27 mouse cellular contexts compared by ENCODE assay signal in genomic region chr19:51860666-51861065, GRCm38 (mm10).
DNase-seq lines count a peak whose midpoint lies in the region; ATAC-seq lines count a peak whose summit lies in the region.
"Had no signal": no experiment of that assay in that cellular context is flagged by ENCODE, and none has a peak within 500 bp of the region (broad histone marks: within the 10 kb centered on the region; RNA-seq: fewer than 3 reads in every experiment).

No protein-coding gene starts in this region.

- intact Hi-C loops in gastrocnemius, postnatal 36 days (cut with DNase I): no loop called here

- H3K4me1 ChIP-seq in kidney, embryonic 16.5 days (ENCODE audit: insufficient read depth, low read length): no peaks in the 10 kb centered on the region
- no peaks in the 10 kb centered on the region for H3K4me1 ChIP-seq in midbrain, embryonic 11.5 days (ENCODE audit: control insufficient read depth, insufficient read depth, low read length)
- no peaks in the 10 kb centered on the region for H3K4me1 ChIP-seq in midbrain, embryonic 10.5 days
- H3K4me1 ChIP-seq: embryonic facial prominence, embryonic 12.5 days; embryonic facial prominence, embryonic 15.5 days; heart, embryonic 10.5 days; heart, embryonic 13.5 days had no signal

- 24% methylated on average over 4 of the region's 4 CpGs for whole genome bisulfite sequencing in kidney, embryonic 16.5 days
- WGBS in midbrain, embryonic 11.5 days: 68% methylated on average over 4 of the region's 4 CpGs
- WGBS in midbrain, embryonic 10.5 days: 73% methylated on average over 4 of the region's 4 CpGs

- no peaks in the 10 kb centered on the region for H3K36me3 ChIP-seq in kidney, embryonic 16.5 days (ENCODE audit: insufficient read depth, low read length)
- H3K36me3 ChIP-seq in midbrain, embryonic 11.5 days (ENCODE audit: control insufficient read depth, insufficient read depth, low read length): no peaks in the 10 kb centered on the region
- H3K36me3 ChIP-seq in midbrain, embryonic 10.5 days: no peaks in the 10 kb centered on the region
- H3K36me3 ChIP-seq: embryonic facial prominence, embryonic 12.5 days; embryonic facial prominence, embryonic 15.5 days; heart, embryonic 10.5 days; heart, embryonic 13.5 days had no signal

- no peak overlapping the region for H3K4me3 ChIP-seq in kidney, embryonic 16.5 days (ENCODE audit: low read length)
- no peak overlapping the region for H3K4me3 ChIP-seq in midbrain, embryonic 11.5 days (ENCODE audit: low read depth, low read length)
- no peak overlapping the region for H3K4me3 ChIP-seq in midbrain, embryonic 10.5 days
- H3K4me3 ChIP-seq: embryonic facial prominence, embryonic 12.5 days; embryonic facial prominence, embryonic 15.5 days; gastrocnemius, adult 2 months; heart, adult 2 months; heart, embryonic 10.5 days; heart, embryonic 13.5 days had no signal

- peak; percentile 6 for DNase-seq in embryo, embryonic 10.5 days (ENCODE audit: low spot score)
- DNase-seq in embryo, embryonic 9.5 days (ENCODE audit: extremely low spot score): no peak
- DNase-seq in kidney, adult 8-10 months: no peak
- peak; percentile 61 for DNase-seq in midbrain, embryonic 11.5 days (ENCODE audit: low spot score, missing footprints)
- no peak for DNase-seq in midbrain, embryonic 10.5 days (ENCODE audit: low spot score)
- peak; percentile 7 for DNase-seq in retina, postnatal 1 day
- no peak for DNase-seq in gastrocnemius, postnatal 36 days
- DNase-seq: adrenal gland, adult 8-10 months; adrenal gland, postnatal 25 days; cerebellum, adult 11-12 months; cerebellum, adult 8-10 months; cerebellum, postnatal 10 days; cerebellum, postnatal 36 days; forebrain, postnatal 0 days; gastrocnemius, adult 2 months; gastrocnemius, postnatal 25 days; heart, adult 2 months; heart, postnatal 14 days; heart, postnatal 4 days had no signal

- H3K9me3 ChIP-seq in kidney, embryonic 16.5 days (ENCODE audit: low read length): no peaks in the 10 kb centered on the region
- H3K9me3 ChIP-seq in midbrain, embryonic 11.5 days (ENCODE audit: control insufficient read depth, low read length): no peaks in the 10 kb centered on the region
- H3K9me3 ChIP-seq in midbrain, embryonic 10.5 days (replicated peaks): no peaks in the 10 kb centered on the region
- H3K9me3 ChIP-seq: embryonic facial prominence, embryonic 12.5 days; embryonic facial prominence, embryonic 15.5 days; heart, embryonic 10.5 days; heart, embryonic 13.5 days had no signal

- no peak overlapping the region for H3K4me2 ChIP-seq in kidney, embryonic 16.5 days (replicated peaks; ENCODE audit: low read depth, low read length)
- H3K4me2 ChIP-seq in midbrain, embryonic 11.5 days: no peak overlapping the region
- H3K4me2 ChIP-seq: embryonic facial prominence, embryonic 12.5 days; embryonic facial prominence, embryonic 15.5 days; heart, embryonic 13.5 days; hindbrain, embryonic 14.5 days had no signal

- H3K27me3 ChIP-seq in kidney, embryonic 16.5 days (ENCODE audit: insufficient read depth, low read length): no peaks in the 10 kb centered on the region
- no peaks in the 10 kb centered on the region for H3K27me3 ChIP-seq in midbrain, embryonic 11.5 days (ENCODE audit: control insufficient read depth, insufficient read depth, low read length)
- H3K27me3 ChIP-seq in midbrain, embryonic 10.5 days (ENCODE audit: low read depth, poor library complexity, severe bottlenecking): no peaks in the 10 kb centered on the region
- H3K27me3 ChIP-seq: embryonic facial prominence, embryonic 12.5 days; embryonic facial prominence, embryonic 15.5 days; heart, embryonic 13.5 days had no signal

- peak; percentile 89 for ATAC-seq in kidney, embryonic 16.5 days (ENCODE audit: low FRiP score, low TSS enrichment)
- no peak for ATAC-seq in midbrain, embryonic 11.5 days (ENCODE audit: low FRiP score)
- ATAC-seq: activated CD4-positive, CD25-positive, alpha-beta regulatory T cell, adult 4 months; forebrain, embryonic 14.5 days; forebrain, postnatal 0 days had no signal

- no peak overlapping the region for H3K9ac ChIP-seq in kidney, embryonic 16.5 days (replicated peaks; ENCODE audit: low read length)
- H3K9ac ChIP-seq in midbrain, embryonic 11.5 days (ENCODE audit: low read length): no peak overlapping the region
- H3K9ac ChIP-seq: embryonic facial prominence, embryonic 12.5 days; embryonic facial prominence, embryonic 15.5 days; forebrain, postnatal 0 days; heart, embryonic 13.5 days; hindbrain, embryonic 14.5 days had no signal

- H3K27ac ChIP-seq in kidney, embryonic 16.5 days (ENCODE audit: low read length): no peak overlapping the region
- no peak overlapping the region for H3K27ac ChIP-seq in midbrain, embryonic 11.5 days (ENCODE audit: low read depth, low read length)
- no peak overlapping the region for H3K27ac ChIP-seq in midbrain, embryonic 10.5 days (replicated peaks)
- H3K27ac ChIP-seq: embryonic facial prominence, embryonic 12.5 days; embryonic facial prominence, embryonic 15.5 days; gastrocnemius, adult 2 months; heart, adult 2 months; heart, embryonic 10.5 days; heart, embryonic 13.5 days; hindbrain, embryonic 14.5 days had no signal

Comparison
In these comparisons a context has a peak if more than half of its experiments do, and no peak if none do; other contexts are left out.
1. DNase-seq: peak in embryo, embryonic 10.5 days (single experiment), midbrain, embryonic 11.5 days (single experiment) and retina, postnatal 1 day (single experiment); none in embryo, embryonic 9.5 days (single experiment), kidney, adult 8-10 months (0 of 2), midbrain, embryonic 10.5 days (single experiment) and gastrocnemius, postnatal 36 days (0 of 2).